Mouse (Mus musculus) duodenum, adult 2 months (tissue): ENCODE results near the gene Gm2956. TPM values are rescaled to one million over a fixed set of nuclear protein-coding genes. Genes with fewer than 3 reads are reported as not detected.

ENCODE experiments used
- polyA plus RNA-seq: library from polyadenylated mRNA; depleted of rRNA; stranded (reverse); fragments of >200 nt; gene quantifications from 2 replicates; pipeline ENCODE4 v1.2.3, GENCODE M21; 2012; ENCODE audit warnings: low replicate concordance; rRNA removed

Gm2956 gene
- not detected in 2 replicates for polyA plus RNA-seq

GRCm38 (mm10) chr14:3332087-3332677, at the start of gene Gm2956:
TSS of gene Gm2956 (plus strand) at chr14:3332627.

GRCm38 (mm10) chr14:3394793-3395192, 62.4 kb downstream of the Gm2956 start, which contains the start of gene Gm10413:
TSS of gene Gm10413 (plus strand) at chr14:3395093.

Other genes starting within 250 kb of the Gm2956 start
- 0.16 and 0.36 TPM in 2 replicates for gene Gm10340, start 198.6 kb upstream of the Gm2956 start, polyA plus RNA-seq
- not detected in 2 replicates for gene Gm5795, start 144.4 kb upstream of the Gm2956 start, polyA plus RNA-seq
- gene D830030K20Rik, start 124.1 kb upstream of the Gm2956 start, polyA plus RNA-seq: 0.18 TPM in 1 of 2 replicates, not detected in the other
- gene Gm10413, start 62.5 kb downstream of the Gm2956 start, polyA plus RNA-seq: not detected in 2 replicates
- not detected in 2 replicates for gene Gm10409, start 80.0 kb downstream of the Gm2956 start, polyA plus RNA-seq
- 0.14 TPM in 1 of 2 replicates, not detected in the other for gene Gm3005, start 95.5 kb downstream of the Gm2956 start, polyA plus RNA-seq
- not detected in 2 replicates for gene Gm10408, start 116.8 kb downstream of the Gm2956 start, polyA plus RNA-seq